Mouse (Mus musculus) stomach, embryonic 16.5 days (tissue): ENCODE results near the gene Myh10. TPM values are rescaled to one million over a fixed set of nuclear protein-coding genes. Genes with fewer than 3 reads are reported as not detected.

Source experiments
- ATAC-seq: fragments of 200-750 bp; cut with Nextera tagmentation; 2 replicates; pipeline ENCODE4 v1.8.0; 2017; ENCODE audit warnings: moderate number of reproducible peaks, moderate TSS enrichment; ENCODE audit not compliant: insufficient read depth, low FRiP score
- H3K27ac ChIP-seq: fragments of 300-500 bp; sonication (generic); 2 replicates; pipeline ENCODE4 v1.5.1; 2014; ENCODE audit warnings: low read length
- H3K27me3 ChIP-seq: fragments of 300-500 bp; sonication (generic); 2 replicates; pipeline ENCODE4 v1.6.1; 2014; ENCODE audit warnings: low read length, control low read depth, mixed read lengths; ENCODE audit not compliant: control insufficient read depth, insufficient read depth
- H3K36me3 ChIP-seq: fragments of 300-500 bp; sonication (generic); 2 replicates; pipeline ENCODE4 v1.6.1; 2014; ENCODE audit warnings: low read length; ENCODE audit not compliant: control insufficient read depth, insufficient read depth
- H3K4me1 ChIP-seq: fragments of 300-500 bp; sonication (generic); 2 replicates; pipeline ENCODE4 v1.6.1; 2014; ENCODE audit warnings: low read length, control low read depth, mixed read lengths; ENCODE audit not compliant: control insufficient read depth, insufficient read depth
- H3K4me2 ChIP-seq: fragments of 300-500 bp; sonication (generic); 2 replicates; pipeline ENCODE4 v1.6.1; 2014; ENCODE audit warnings: low read depth, low read length, mixed read lengths
- H3K4me3 ChIP-seq: fragments of 300-500 bp; sonication (generic); replicated peaks from 2 replicates; pipeline ENCODE4 v1.5.1; 2014; ENCODE audit warnings: mild to moderate bottlenecking, low read length
- H3K9ac ChIP-seq: fragments of 300-500 bp; sonication (generic); 2 replicates; pipeline ENCODE4 v1.6.1; 2014; ENCODE audit warnings: low read length
- H3K9me3 ChIP-seq: fragments of 300-500 bp; sonication (generic); replicated peaks from 2 replicates; pipeline ENCODE4 v1.6.1; 2016; ENCODE audit warnings: low read length, control low read depth; ENCODE audit not compliant: control insufficient read depth
- WGBS: fragments of 180-500 bp; shearing (Covaris S2); extraction: QIAGEN DNeasy Blood & Tissue Kit; methylation state at CpG from one replicate; pipeline ENCODE4 v1.1.7; 2014; 5-methylcytosine and 5-hydroxymethylcytosine counted together
- polyA plus RNA-seq: library from polyadenylated mRNA; unstranded; fragments of >200 nt; fragmentation: Nextera tagmentation; extraction: Ambion mirVana; gene quantifications from 2 replicates; pipeline ENCODE4 v1.2.1, GENCODE M21; 2015

Myh10 gene
- polyA plus RNA-seq, 1 experiment from 2014 or later, result 89.9 TPM

GRCm38 (mm10) chr11:68769770-68770510 is 78.6 kb downstream of the Myh10 start:
- WGBS, result 89% methylated on average over 9 of the region's 9 CpGs
- no peaks in the 10 kb centered on the region for H3K9me3 ChIP-seq
- H3K4me1 ChIP-seq, result no peaks in the 10 kb centered on the region

GRCm38 (mm10) chr11:68776147-68776655 is 84.8 kb downstream of the Myh10 start:
- no peaks in the 10 kb centered on the region for H3K4me1 ChIP-seq
- H3K27me3 ChIP-seq, result no peaks in the 10 kb centered on the region
- no peak overlapping the region for H3K4me2 ChIP-seq
- H3K27ac ChIP-seq, result no peak overlapping the region
- H3K36me3 ChIP-seq, result 0 out of 2 replicates have a peak, but pooled peaks cover 2% of the 10 kb centered on the region
- 83% methylated on average over 7 of the region's 7 CpGs for WGBS
- ATAC-seq, result no peak
- H3K9me3 ChIP-seq, result no peaks in the 10 kb centered on the region
- no peak overlapping the region for H3K4me3 ChIP-seq
- no peak overlapping the region for H3K9ac ChIP-seq

More at GRCm38 (mm10) chr11:68769770-68770510, 78.6 kb downstream of the Myh10 start:
- H3K4me2 ChIP-seq, result no peak overlapping the region
- no peak overlapping the region for H3K4me3 ChIP-seq
- H3K27ac ChIP-seq, result no peak overlapping the region
- no peaks in the 10 kb centered on the region for H3K27me3 ChIP-seq
- no peak overlapping the region for H3K9ac ChIP-seq
- no peak for ATAC-seq
- peaks cover 10% of the 10 kb centered on the region; the same call in 1 of the 2 replicates for H3K36me3 ChIP-seq

GRCm38 (mm10) chr11:68777933-68778332 is 86.6 kb downstream of the Myh10 start:
- no peak overlapping the region for H3K9ac ChIP-seq
- H3K9me3 ChIP-seq, result no peaks in the 10 kb centered on the region
- no peak overlapping the region for H3K4me3 ChIP-seq
- H3K36me3 ChIP-seq, result 0 out of 2 replicates have a peak, but pooled peaks cover 5% of the 10 kb centered on the region
- no peaks in the 10 kb centered on the region for H3K4me1 ChIP-seq
- no peak for ATAC-seq
- 81% methylated on average over 11 of the region's 11 CpGs for WGBS
- no peak overlapping the region for H3K27ac ChIP-seq
- H3K27me3 ChIP-seq, result no peaks in the 10 kb centered on the region
- H3K4me2 ChIP-seq, result no peak overlapping the region

DNA sequence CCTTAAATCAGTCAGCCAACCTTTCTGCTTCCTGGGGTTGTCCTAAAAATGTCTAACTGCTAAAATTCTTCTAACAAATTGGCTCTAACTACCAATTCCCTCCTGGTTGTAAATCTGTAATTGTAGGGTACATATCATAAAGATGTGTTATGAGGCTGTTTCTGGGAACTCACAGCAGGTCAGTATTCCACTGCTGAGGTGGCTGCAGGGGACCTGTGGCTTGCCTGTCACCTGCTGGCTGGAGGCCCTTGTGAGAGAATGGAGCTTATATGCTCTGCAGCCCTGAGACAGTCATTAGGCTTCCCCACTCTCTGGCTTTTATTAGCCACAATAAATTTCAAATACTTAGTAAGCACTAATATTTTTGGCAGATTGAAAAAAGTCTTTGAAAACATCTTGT is 87.5 kb downstream of the Myh10 start:
- Histone ChIP-seq H3K4me2 (no peak overlapping the region), H3K27me3 (no peaks in the 10 kb centered on the region), H3K36me3 (0 out of 2 replicates have a peak, but pooled peaks cover 5% of the 10 kb centered on the region), H3K4me1 (no peaks in the 10 kb centered on the region), H3K9ac (no peak overlapping the region), H3K4me3 (no peak overlapping the region), H3K27ac (no peak overlapping the region), H3K9me3 (no peaks in the 10 kb centered on the region)
- no peak for ATAC-seq

DNA sequence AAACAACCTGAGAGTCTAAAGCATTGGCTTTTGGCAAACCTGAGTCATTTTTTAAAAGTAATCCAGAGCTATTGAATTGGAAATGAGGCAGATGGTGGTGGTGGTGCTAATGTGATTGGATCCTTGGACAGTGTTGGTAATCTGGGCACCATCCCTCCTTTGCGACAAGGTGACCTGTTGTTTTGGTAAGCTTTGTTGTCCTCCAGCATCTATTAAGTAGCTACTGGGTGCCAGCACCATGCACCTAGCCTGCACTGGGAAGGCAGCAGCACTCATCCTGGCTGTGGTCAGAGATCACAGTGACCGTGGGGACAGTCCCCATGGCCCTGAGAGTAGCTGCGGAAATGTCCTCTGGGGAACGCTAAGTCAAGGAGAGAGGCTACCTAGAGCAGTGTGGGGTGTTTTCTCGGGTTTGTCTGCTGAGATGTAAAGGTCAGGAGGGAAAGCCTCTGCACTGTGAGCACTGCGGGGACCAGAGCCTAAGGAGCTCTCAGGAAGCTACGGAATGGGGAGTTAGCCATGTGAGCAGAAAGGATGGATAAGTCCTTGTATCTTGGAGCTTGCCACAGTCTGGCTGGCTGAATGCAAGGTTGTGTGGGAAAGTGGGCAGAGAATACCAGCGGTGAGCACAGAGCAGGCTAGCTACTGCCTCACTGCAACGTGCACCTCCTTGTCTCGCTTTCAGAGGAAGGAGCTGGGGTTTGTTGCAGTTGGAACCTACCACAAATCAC is 88.5 kb downstream of the Myh10 start:
- no peak for ATAC-seq
- 0 out of 2 replicates have a peak, but pooled peaks cover 5% of the 10 kb centered on the region for H3K36me3 ChIP-seq

DNA sequence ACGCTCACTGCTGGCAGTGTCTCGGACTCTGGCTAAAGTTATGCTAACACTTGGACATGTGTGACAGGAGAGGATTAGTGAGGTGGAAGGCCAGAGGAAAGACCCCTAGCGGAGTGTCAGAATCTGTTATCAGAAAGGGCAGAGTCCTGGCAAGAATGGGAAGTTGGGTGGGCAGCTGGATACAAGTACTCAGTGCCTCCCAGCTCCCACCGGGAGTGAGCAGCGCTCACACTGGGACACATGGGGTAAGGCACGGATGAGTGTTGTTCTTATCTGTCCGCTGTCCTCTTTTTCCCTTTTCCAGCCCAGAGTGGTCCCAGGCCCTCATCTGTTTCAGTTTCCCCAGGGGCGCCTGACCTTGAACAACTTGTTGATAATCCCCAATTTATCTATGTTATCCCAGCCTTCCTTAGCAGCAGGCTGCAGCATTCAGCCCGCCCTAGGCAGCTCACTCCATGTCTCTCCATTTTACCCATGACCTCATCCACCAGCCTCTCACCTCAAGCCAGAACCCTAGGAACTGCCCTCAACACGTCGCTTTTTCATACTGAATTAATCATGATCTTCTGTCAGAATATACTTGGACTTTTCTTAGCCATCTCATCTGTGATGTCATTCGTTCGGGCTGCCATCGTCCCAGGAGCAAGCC is 89.2 kb downstream of the Myh10 start:
- Histone ChIP-seq H3K27me3 (no peaks in the 10 kb centered on the region), H3K27ac (no peak overlapping the region), H3K4me1 (no peaks in the 10 kb centered on the region), H3K9ac (no peak overlapping the region), H3K36me3 (peaks cover 9% of the 10 kb centered on the region; the same call in 1 of the 2 replicates), H3K4me2 (no peak overlapping the region), H3K9me3 (no peaks in the 10 kb centered on the region), H3K4me3 (no peak overlapping the region)
- ATAC-seq, result no peak
- 77% methylated on average over 14 of the region's 14 CpGs for WGBS

More for the DNA sequence above, 88.5 kb downstream of the Myh10 start:
- no peak overlapping the region for H3K4me2 ChIP-seq
- H3K9ac ChIP-seq, result no peak overlapping the region
- no peaks in the 10 kb centered on the region for H3K27me3 ChIP-seq
- 81% methylated on average over 10 of the region's 10 CpGs for WGBS
- H3K27ac ChIP-seq, result no peak overlapping the region
- H3K9me3 ChIP-seq, result no peaks in the 10 kb centered on the region
- H3K4me3 ChIP-seq, result no peak overlapping the region
- H3K4me1 ChIP-seq, result no peaks in the 10 kb centered on the region

DNA sequence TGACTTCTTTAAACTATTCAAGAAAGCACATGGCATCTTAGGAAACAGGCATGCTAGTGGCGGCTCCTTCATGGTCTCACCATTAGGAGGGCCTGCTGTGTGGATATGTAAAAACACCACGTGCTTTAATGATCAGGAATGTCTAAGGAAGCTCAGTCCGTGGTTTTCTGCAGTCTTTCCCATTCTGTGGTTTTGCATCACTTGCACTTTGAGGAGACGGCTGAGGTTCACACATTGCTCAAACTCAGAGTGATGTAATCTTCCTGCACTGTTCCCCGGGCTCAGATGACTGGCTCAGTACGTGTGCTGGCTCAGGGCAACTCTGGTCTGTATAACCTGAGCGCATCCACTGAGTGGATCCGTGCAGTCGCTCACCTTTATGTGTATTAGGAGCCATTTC is 91.0 kb downstream of the Myh10 start:
- peaks cover 20% of the 10 kb centered on the region for H3K36me3 ChIP-seq
- no peaks in the 10 kb centered on the region for H3K4me1 ChIP-seq
- H3K27ac ChIP-seq, result no peak overlapping the region
- H3K27me3 ChIP-seq, result no peaks in the 10 kb centered on the region
- no peak overlapping the region for H3K4me3 ChIP-seq
- no peak overlapping the region for H3K9ac ChIP-seq
- WGBS, result 86% methylated on average over 9 of the region's 9 CpGs
- ATAC-seq, result no peak
- no peak overlapping the region for H3K4me2 ChIP-seq
- no peaks in the 10 kb centered on the region for H3K9me3 ChIP-seq

DNA sequence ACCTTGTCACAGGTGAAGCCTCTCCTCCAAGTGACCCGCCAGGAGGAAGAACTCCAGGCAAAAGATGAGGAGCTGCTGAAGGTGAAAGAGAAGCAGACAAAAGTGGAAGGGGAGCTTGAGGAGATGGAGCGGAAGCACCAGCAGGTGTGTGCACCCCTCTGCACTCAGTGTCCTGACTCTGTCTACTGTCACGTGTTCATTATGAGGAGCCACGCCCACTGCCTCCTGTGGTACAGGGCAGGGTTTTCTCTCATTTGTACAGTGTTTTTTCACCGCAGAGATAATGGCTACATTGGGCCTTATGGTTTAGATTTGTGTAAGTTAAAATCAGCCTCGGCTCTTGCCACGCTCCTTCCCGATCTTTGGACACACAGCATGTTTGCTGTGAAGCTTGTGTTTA is 94.5 kb downstream of the Myh10 start:
- Histone ChIP-seq H3K9me3 (no peaks in the 10 kb centered on the region), H3K4me2 (no peak overlapping the region), H3K27me3 (no peaks in the 10 kb centered on the region), H3K27ac (no peak overlapping the region), H3K4me3 (no peak overlapping the region), H3K4me1 (no peaks in the 10 kb centered on the region), H3K9ac (no peak overlapping the region), H3K36me3 (peaks cover 29% of the 10 kb centered on the region)
- no peak for ATAC-seq
- WGBS, result 73% methylated on average over 8 of the region's 8 CpGs

DNA sequence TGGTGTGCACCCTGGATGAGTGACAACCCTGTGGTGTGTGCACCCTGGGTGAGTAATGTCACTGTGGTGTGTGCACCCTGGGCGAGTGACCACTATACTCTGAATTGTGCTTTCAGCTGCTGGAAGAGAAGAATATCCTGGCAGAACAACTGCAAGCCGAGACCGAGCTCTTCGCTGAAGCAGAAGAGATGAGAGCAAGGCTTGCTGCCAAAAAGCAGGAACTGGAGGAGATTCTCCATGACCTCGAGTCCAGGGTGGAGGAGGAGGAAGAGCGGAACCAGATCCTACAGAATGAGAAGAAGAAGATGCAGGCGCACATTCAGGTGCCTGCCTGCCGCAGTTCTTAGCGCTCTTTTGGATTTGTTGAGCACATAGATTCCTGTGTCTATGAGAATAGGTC is 95.9 kb downstream of the Myh10 start:
- ATAC-seq, result no peak
- H3K4me2 ChIP-seq, result no peak overlapping the region
- H3K9me3 ChIP-seq, result no peaks in the 10 kb centered on the region
- peaks cover 34% of the 10 kb centered on the region for H3K36me3 ChIP-seq
- H3K9ac ChIP-seq, result no peak overlapping the region
- WGBS, result 90% methylated on average over 9 of the region's 9 CpGs
- no peak overlapping the region for H3K4me3 ChIP-seq
- no peak overlapping the region for H3K27ac ChIP-seq
- no peaks in the 10 kb centered on the region for H3K4me1 ChIP-seq
- H3K27me3 ChIP-seq, result no peaks in the 10 kb centered on the region
